Mouse (Mus musculus) ES-Bruce4 (cell line): ENCODE measurements around the gene Dpf3. TPM values are rescaled to one million over a fixed set of nuclear protein-coding genes. Genes with fewer than 3 reads are reported as not detected.

Experiments used
- H3K27ac ChIP-seq: 2 replicates; pipeline ENCODE4 v1.5.1; 2012; ENCODE audit warnings: low read length, inconsistent platforms; ENCODE audit not compliant: insufficient read depth
- H3K27me3 ChIP-seq: 2 replicates; pipeline ENCODE4 v1.6.1; 2012; ENCODE audit warnings: mild to moderate bottlenecking, low read length, inconsistent platforms; ENCODE audit not compliant: control insufficient read depth, poor library complexity, insufficient read depth, severe bottlenecking
- H3K36me3 ChIP-seq: 2 replicates; pipeline ENCODE4 v1.6.1; 2012; ENCODE audit warnings: inconsistent platforms, mild to moderate bottlenecking, low read length, moderate library complexity; ENCODE audit not compliant: control insufficient read depth, poor library complexity, insufficient read depth, severe bottlenecking
- H3K4me1 ChIP-seq: one replicate; pipeline ENCODE4 v1.8.1; 2011; ENCODE audit warnings: low read length; ENCODE audit not compliant: control insufficient read depth, insufficient read depth
- H3K4me3 ChIP-seq: 2 replicates; pipeline ENCODE4 v1.5.1; 2011; ENCODE audit warnings: low read depth, mild to moderate bottlenecking, low read length
- H3K9ac ChIP-seq: 2 replicates; pipeline ENCODE4 v1.6.1; 2012; ENCODE audit warnings: low read depth, mild to moderate bottlenecking, inconsistent platforms; ENCODE audit not compliant: poor library complexity, severe bottlenecking
- H3K9me3 ChIP-seq: replicated peaks from 2 replicates; pipeline ENCODE4 v1.6.1; 2012; ENCODE audit warnings: mild to moderate bottlenecking, low read length, inconsistent platforms; ENCODE audit not compliant: control insufficient read depth, poor library complexity, insufficient read depth, severe bottlenecking
- CTCF ChIP-seq: IDR thresholded peaks from one replicate; pipeline ENCODE4 v1.8.1; 2011; ENCODE audit warnings: low read depth, low read length
- EP300 ChIP-seq: IDR thresholded peaks from 2 replicates; pipeline ENCODE4 v1.6.1; 2011; ENCODE audit warnings: low read depth, low read length; ENCODE audit not compliant: insufficient read depth
- POLR2A ChIP-seq: IDR thresholded peaks from one replicate; pipeline ENCODE4 v1.8.1; 2011; ENCODE audit warnings: low read length; ENCODE audit not compliant: insufficient read depth
- polyA plus RNA-seq: library from polyadenylated mRNA; stranded (reverse); fragments of >200 nt; gene quantifications from 2 replicates; pipeline ENCODE4 v1.2.4, GENCODE M21; 2011; ENCODE audit warnings: low read depth; ENCODE audit not compliant: missing spikeins, insufficient read depth, insufficient read length

Dpf3 gene
- polyA plus RNA-seq, 1 experiment, result not detected

- no peak overlapping the region for H3K27ac ChIP-seq
- no peaks in the 10 kb centered on the region for H3K36me3 ChIP-seq
- H3K4me3 ChIP-seq, result no peak overlapping the region
- no peak for TF ChIP-seq CTCF
- no peak for TF ChIP-seq POLR2A
- no peak for TF ChIP-seq EP300
- no peaks in the 10 kb centered on the region for H3K27me3 ChIP-seq
- no peak overlapping the region for H3K9ac ChIP-seq
- no peaks in the 10 kb centered on the region for H3K4me1 ChIP-seq
- H3K9me3 ChIP-seq, result no peaks in the 10 kb centered on the region
These were observed 174.7 kb downstream of the Dpf3 start for GRCm38 (mm10) chr12:83312818-83313217.

- H3K9ac ChIP-seq, result no peak overlapping the region
- no peaks in the 10 kb centered on the region for H3K27me3 ChIP-seq
- no peaks in the 10 kb centered on the region for H3K9me3 ChIP-seq
- no peak for TF ChIP-seq EP300
- TF ChIP-seq POLR2A, result no peak
- no peak for TF ChIP-seq CTCF
- H3K4me1 ChIP-seq, result no peaks in the 10 kb centered on the region
- no peaks in the 10 kb centered on the region for H3K36me3 ChIP-seq
- H3K27ac ChIP-seq, result no peak overlapping the region
- no peak overlapping the region for H3K4me3 ChIP-seq
These were observed 176.9 kb downstream of the Dpf3 start for GRCm38 (mm10) chr12:83310567-83310966.

GRCm38 (mm10) chr12:83309031-83309804 lies 178.3 kb downstream of the Dpf3 start:
- Histone ChIP-seq H3K27ac (no peak overlapping the region), H3K4me3 (no peak overlapping the region), H3K9ac (no peak overlapping the region)

GRCm38 (mm10) chr12:83308627-83309026 lies 178.9 kb downstream of the Dpf3 start:
- TF ChIP-seq EP300 (no peak; the same call in 1 of the 2 replicates), POLR2A (no peak), CTCF (no peak)
- H3K27ac ChIP-seq, result no peak overlapping the region
- H3K36me3 ChIP-seq, result no peaks in the 10 kb centered on the region
- H3K9me3 ChIP-seq, result no peaks in the 10 kb centered on the region
- H3K9ac ChIP-seq, result no peak overlapping the region
- no peak overlapping the region for H3K4me3 ChIP-seq
- H3K27me3 ChIP-seq, result no peaks in the 10 kb centered on the region
- H3K4me1 ChIP-seq, result no peaks in the 10 kb centered on the region

More at GRCm38 (mm10) chr12:83309031-83309804, 178.3 kb downstream of the Dpf3 start:
- no peak for TF ChIP-seq CTCF
- no peak for TF ChIP-seq EP300
- TF ChIP-seq POLR2A, result no peak
- Histone ChIP-seq H3K27me3 (no peaks in the 10 kb centered on the region), H3K9me3 (no peaks in the 10 kb centered on the region), H3K36me3 (no peaks in the 10 kb centered on the region), H3K4me1 (no peaks in the 10 kb centered on the region)

GRCm38 (mm10) chr12:83303221-83303620 lies 184.3 kb downstream of the Dpf3 start:
- Histone ChIP-seq H3K4me1 (no peaks in the 10 kb centered on the region), H3K9me3 (no peaks in the 10 kb centered on the region), H3K27me3 (no peaks in the 10 kb centered on the region), H3K9ac (no peak overlapping the region), H3K27ac (no peak overlapping the region), H3K4me3 (no peak overlapping the region), H3K36me3 (no peaks in the 10 kb centered on the region)
- TF ChIP-seq EP300 (no peak), CTCF (no peak), POLR2A (no peak)
